Mouse (Mus musculus) ES-Bruce4 (cell line): ENCODE data around the gene Cd24a. TPM values are rescaled to one million over a fixed set of nuclear protein-coding genes. Genes with fewer than 3 reads are reported as not detected.

Experiments
- H3K27ac ChIP-seq: 2 replicates; pipeline ENCODE4 v1.5.1; 2012; ENCODE audit warnings: low read length, inconsistent platforms; ENCODE audit not compliant: insufficient read depth
- H3K27me3 ChIP-seq: 2 replicates; pipeline ENCODE4 v1.6.1; 2012; ENCODE audit warnings: mild to moderate bottlenecking, low read length, inconsistent platforms; ENCODE audit not compliant: control insufficient read depth, poor library complexity, insufficient read depth, severe bottlenecking
- H3K36me3 ChIP-seq: 2 replicates; pipeline ENCODE4 v1.6.1; 2012; ENCODE audit warnings: inconsistent platforms, mild to moderate bottlenecking, low read length, moderate library complexity; ENCODE audit not compliant: control insufficient read depth, poor library complexity, insufficient read depth, severe bottlenecking
- H3K4me1 ChIP-seq: one replicate; pipeline ENCODE4 v1.8.1; 2011; ENCODE audit warnings: low read length; ENCODE audit not compliant: control insufficient read depth, insufficient read depth
- H3K4me3 ChIP-seq: 2 replicates; pipeline ENCODE4 v1.5.1; 2011; ENCODE audit warnings: low read depth, mild to moderate bottlenecking, low read length
- H3K9ac ChIP-seq: 2 replicates; pipeline ENCODE4 v1.6.1; 2012; ENCODE audit warnings: low read depth, mild to moderate bottlenecking, inconsistent platforms; ENCODE audit not compliant: poor library complexity, severe bottlenecking
- H3K9me3 ChIP-seq: replicated peaks from 2 replicates; pipeline ENCODE4 v1.6.1; 2012; ENCODE audit warnings: mild to moderate bottlenecking, low read length, inconsistent platforms; ENCODE audit not compliant: control insufficient read depth, poor library complexity, insufficient read depth, severe bottlenecking
- CTCF ChIP-seq: IDR thresholded peaks from one replicate; pipeline ENCODE4 v1.8.1; 2011; ENCODE audit warnings: low read depth, low read length
- EP300 ChIP-seq: IDR thresholded peaks from 2 replicates; pipeline ENCODE4 v1.6.1; 2011; ENCODE audit warnings: low read depth, low read length; ENCODE audit not compliant: insufficient read depth
- POLR2A ChIP-seq: IDR thresholded peaks from one replicate; pipeline ENCODE4 v1.8.1; 2011; ENCODE audit warnings: low read length; ENCODE audit not compliant: insufficient read depth
- polyA plus RNA-seq: library from polyadenylated mRNA; stranded (reverse); fragments of >200 nt; gene quantifications from 2 replicates; pipeline ENCODE4 v1.2.4, GENCODE M21; 2011; ENCODE audit warnings: low read depth; ENCODE audit not compliant: missing spikeins, insufficient read depth, insufficient read length

The Cd24a gene
- polyA plus RNA-seq, 1 experiment = 126 TPM

DNA sequence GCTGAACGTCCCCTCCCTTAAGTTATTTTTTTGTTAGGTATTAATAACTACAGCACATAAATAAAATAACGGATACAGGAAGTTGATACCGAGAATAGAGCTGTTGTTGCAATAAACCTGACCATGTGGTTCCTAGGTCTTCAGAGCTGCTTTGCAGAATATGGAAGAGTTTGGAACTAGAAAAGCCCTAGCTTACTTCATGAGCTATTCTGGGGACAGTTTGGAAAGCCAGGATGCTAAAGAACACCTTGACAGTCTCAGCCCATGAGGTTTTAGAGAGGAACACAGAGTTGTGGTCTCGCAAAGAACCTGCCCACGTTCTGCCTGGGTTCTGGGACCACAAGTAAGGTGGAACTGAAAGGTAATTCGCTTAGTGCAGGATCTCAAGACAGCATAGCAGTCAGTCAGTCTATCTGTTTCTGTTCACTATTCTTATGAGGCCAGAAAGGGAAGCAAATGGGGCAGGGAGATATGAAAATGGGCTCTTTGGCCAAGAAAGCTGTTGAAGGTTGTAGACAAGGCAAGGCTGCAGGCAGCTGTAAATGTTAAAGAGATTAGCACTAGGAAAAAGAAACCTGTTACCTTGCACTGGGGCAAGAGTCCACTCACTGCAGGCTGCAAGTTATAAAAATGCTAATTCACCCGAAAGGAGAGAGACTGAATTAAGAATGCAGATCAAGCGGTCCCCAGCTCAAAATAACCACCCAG is 10.5 kb downstream of the Cd24a start:
- Histone ChIP-seq H3K4me1 (peaks cover 3% of the 10 kb centered on the region), H3K27ac (no peak overlapping the region), H3K4me3 (no peak overlapping the region), H3K27me3 (no peaks in the 10 kb centered on the region; the same call in 1 of the 2 replicates), H3K9ac (no peak overlapping the region), H3K9me3 (no peaks in the 10 kb centered on the region), H3K36me3 (no peaks in the 10 kb centered on the region)
- TF ChIP-seq CTCF (no peak), EP300 (no peak), POLR2A (no peak)

DNA sequence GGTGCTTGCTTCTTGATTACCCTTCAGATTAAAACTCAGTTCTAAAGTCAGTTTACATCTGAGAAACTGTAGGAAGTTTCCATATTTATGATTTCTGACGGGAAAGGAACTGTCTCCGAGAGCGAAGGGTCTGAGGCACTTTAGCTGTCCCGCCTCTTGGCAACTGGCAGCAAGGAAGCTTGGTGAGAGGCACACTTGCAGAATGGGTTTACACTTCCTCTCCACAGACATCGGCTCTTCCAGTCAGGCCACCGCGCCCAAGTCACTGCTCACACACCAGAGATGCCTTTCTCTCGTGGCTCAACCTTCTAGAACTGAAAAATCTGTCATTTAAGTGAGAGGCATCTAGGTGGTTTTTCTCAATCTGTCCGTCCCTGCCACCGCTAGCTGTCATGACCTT is 13.4 kb downstream of the Cd24a start:
- Histone ChIP-seq H3K27me3 (no peaks in the 10 kb centered on the region; the same call in 1 of the 2 replicates), H3K36me3 (no peaks in the 10 kb centered on the region), H3K9ac (no peak overlapping the region), H3K27ac (no peak overlapping the region), H3K4me1 (peaks cover 3% of the 10 kb centered on the region), H3K4me3 (no peak overlapping the region), H3K9me3 (no peaks in the 10 kb centered on the region)
- TF ChIP-seq EP300 = no peak
- TF ChIP-seq CTCF = no peak
- TF ChIP-seq POLR2A = no peak

DNA sequence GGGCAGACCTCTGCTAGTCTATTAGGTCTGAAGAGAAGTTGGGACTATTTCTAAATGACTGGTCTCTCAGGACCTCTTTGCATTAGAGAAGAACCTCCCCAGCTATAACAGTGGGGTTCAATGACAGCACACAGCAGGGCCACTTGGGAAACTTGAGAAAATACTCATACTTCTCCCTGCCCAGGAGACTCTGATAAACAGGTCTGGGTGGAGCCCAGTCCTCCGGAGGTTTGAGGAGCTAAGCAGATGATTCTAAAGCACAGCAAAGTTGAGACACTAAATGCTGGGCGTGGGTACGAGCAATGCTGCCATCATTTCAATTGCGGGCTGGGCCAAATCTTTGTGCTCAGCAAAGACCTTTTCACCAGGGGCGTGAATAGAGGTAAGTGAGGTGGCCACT is 15.1 kb downstream of the Cd24a start:
- Histone ChIP-seq H3K4me3 (no peak overlapping the region), H3K9ac (no peak overlapping the region), H3K27me3 (no peaks in the 10 kb centered on the region), H3K9me3 (no peaks in the 10 kb centered on the region), H3K4me1 (peaks cover 3% of the 10 kb centered on the region), H3K36me3 (no peaks in the 10 kb centered on the region), H3K27ac (no peak overlapping the region)
- TF ChIP-seq POLR2A = no peak
- TF ChIP-seq CTCF = no peak
- TF ChIP-seq EP300 = no peak

DNA sequence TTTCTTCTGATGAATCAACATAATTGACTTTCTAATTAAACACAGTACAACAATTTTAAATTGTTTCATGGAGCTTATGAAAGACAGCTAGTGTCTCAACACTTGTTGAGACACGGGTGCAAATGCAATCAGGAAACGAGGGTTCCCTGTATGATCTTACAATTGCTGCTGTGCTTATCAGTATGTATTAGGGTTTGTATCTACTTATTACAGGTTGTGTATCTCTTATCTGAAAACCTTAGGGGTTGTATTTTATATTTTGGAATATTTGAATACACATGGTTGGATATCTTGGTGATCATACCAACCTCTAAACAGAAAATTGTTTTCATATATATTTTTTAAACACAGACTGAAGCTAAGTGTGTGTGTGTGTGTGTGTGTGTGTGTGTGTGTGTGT is 16.1 kb downstream of the Cd24a start:
- Histone ChIP-seq H3K27ac (no peak overlapping the region), H3K4me1 (peaks cover 3% of the 10 kb centered on the region), H3K27me3 (no peaks in the 10 kb centered on the region), H3K9me3 (no peaks in the 10 kb centered on the region), H3K9ac (no peak overlapping the region), H3K4me3 (no peak overlapping the region), H3K36me3 (no peaks in the 10 kb centered on the region)
- TF ChIP-seq EP300 (no peak), POLR2A (no peak), CTCF (no peak)

DNA sequence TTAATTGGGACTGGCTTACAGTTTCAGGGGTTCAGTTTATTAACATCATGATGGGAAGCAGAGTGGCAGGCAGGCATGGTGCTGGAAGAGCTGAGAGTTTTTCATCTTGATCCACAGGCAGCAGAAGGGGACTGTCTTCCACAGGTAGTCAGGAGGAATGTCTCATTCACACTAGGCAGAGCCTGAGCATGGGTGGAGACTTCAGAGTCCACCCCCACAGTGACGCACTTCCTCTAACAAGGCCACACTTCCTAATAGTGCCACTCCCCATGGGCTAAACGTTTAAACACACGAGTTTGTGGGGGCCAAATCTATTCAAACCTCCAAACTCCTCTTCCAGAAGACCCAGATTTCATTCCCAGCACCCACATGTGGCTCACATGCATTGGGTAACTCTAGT is 16.8 kb downstream of the Cd24a start:
- TF ChIP-seq POLR2A (no peak), CTCF (no peak), EP300 (no peak)
- Histone ChIP-seq H3K9me3 (no peaks in the 10 kb centered on the region), H3K4me3 (no peak overlapping the region), H3K27ac (no peak overlapping the region), H3K36me3 (no peaks in the 10 kb centered on the region), H3K4me1 (peaks cover 3% of the 10 kb centered on the region), H3K9ac (no peak overlapping the region), H3K27me3 (no peaks in the 10 kb centered on the region)

DNA sequence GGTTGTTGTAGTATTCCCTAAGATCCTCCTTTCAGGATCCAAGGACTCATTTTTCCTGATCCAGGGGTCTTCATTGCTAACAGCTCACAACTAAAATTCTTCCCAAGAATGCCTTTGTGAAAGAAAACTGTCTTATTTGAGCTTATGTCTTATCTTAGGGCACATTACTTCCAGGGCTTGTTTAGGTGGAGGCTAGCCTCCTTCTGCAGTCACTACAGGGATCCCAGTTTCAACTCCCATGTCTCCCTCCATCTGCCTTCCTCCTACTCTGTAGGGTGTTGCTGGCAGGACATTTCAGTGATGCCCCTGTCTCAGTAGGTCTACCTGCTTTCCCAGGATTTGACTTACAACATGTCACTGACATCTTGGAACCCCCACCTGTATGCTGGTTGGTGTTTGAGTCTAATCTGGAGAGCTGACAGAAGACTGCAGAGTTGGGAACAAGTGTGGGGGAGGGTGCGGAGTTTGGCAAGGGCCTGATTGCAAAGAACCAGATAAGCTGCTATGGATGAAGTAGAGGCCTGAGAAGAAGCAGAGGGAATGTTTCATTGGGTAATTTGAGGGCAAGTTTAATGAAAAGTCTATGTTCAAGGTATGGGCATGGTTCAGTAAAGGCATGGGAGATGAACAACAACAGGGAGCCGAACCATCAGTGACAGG is 20.1 kb downstream of the Cd24a start:
- no peak overlapping the region for H3K27ac ChIP-seq
- peaks cover 2% of the 10 kb centered on the region for H3K4me1 ChIP-seq
- H3K9me3 ChIP-seq = no peaks in the 10 kb centered on the region
- no peaks in the 10 kb centered on the region for H3K27me3 ChIP-seq
- H3K9ac ChIP-seq = no peak overlapping the region
- no peaks in the 10 kb centered on the region for H3K36me3 ChIP-seq
- TF ChIP-seq EP300 (no peak), CTCF (no peak), POLR2A (no peak)
- no peak overlapping the region for H3K4me3 ChIP-seq
